Mouse (Mus musculus) midbrain, embryonic 12.5 days (tissue): ENCODE measurements at regions not wholly inside any gene's neighbourhood (a gene's known extent, or its start where the extent isn't known, plus 50 kb on each side); places are given as distances from the start of the nearest gene placed in this dataset.
A peak's percentile ranks its signal among the peaks of the same experiment; 100 is the strongest.

Source experiments
- ATAC-seq: fragments of 200-750 bp; cut with Nextera tagmentation; 2 replicates; pipeline ENCODE4 v1.8.0; 2017; ENCODE audit warnings: low read depth, moderate TSS enrichment, moderate library complexity; ENCODE audit not compliant: low FRiP score
- H3K27ac ChIP-seq: fragments of 300-500 bp; sonication (generic); replicated peaks from 2 replicates; pipeline ENCODE4 v1.5.1; 2016; ENCODE audit warnings: mild to moderate bottlenecking
- H3K27me3 ChIP-seq: fragments of 300-500 bp; sonication (generic); 2 replicates; pipeline ENCODE4 v1.6.1; 2016; ENCODE audit warnings: mild to moderate bottlenecking
- H3K36me3 ChIP-seq: fragments of 300-500 bp; sonication (generic); 2 replicates; pipeline ENCODE4 v1.6.1; 2016
- H3K4me1 ChIP-seq: fragments of 300-500 bp; sonication (generic); 2 replicates; pipeline ENCODE4 v1.6.1; 2016
- H3K4me2 ChIP-seq: fragments of 300-500 bp; sonication (generic); replicated peaks from 2 replicates; pipeline ENCODE4 v1.6.1; 2016; ENCODE audit warnings: mild to moderate bottlenecking, moderate library complexity
- H3K4me3 ChIP-seq: fragments of 300-500 bp; sonication (generic); 2 replicates; pipeline ENCODE4 v1.5.1; 2016; ENCODE audit warnings: mild to moderate bottlenecking
- H3K9ac ChIP-seq: fragments of 300-500 bp; sonication (generic); replicated peaks from 2 replicates; pipeline ENCODE4 v1.6.1; 2016; ENCODE audit warnings: mild to moderate bottlenecking, moderate library complexity
- H3K9me3 ChIP-seq: fragments of 300-500 bp; sonication (generic); 2 replicates; pipeline ENCODE4 v1.6.1; 2016; ENCODE audit warnings: mild to moderate bottlenecking
- WGBS: fragments of 180-500 bp; shearing (Covaris S2); methylation state at CpG from one replicate; pipeline ENCODE4 v1.1.7; 2016; 5-methylcytosine and 5-hydroxymethylcytosine counted together

DNA sequence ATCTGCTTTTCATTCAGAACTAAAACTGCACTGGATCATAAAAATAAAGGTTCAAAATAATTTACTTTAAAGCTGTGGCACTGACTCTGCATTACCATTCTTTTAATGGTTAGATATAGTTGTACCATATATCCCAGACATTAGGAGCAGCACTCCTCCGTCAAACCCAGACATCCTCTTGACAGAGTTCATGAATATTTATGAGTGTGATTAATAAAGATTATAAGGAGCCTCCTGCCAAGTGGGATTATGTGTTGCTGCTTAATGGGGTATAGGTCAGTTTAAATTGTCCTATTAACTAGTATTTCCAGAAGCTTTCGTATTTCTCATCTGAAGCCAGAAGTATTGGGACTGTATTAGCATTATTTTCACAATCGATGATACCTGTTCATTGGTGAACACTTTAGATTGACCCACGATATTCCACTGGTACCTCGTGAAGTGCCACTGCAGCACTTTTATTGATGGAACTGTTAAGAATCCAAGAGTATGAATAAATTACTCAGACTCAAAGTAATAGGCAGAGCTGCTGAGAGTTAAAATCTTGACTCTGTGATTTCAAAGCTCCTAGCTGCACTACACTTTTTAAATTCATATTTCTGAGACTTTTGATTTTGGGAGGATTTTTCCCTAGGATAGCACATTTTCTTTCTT lies 2983.8 kb upstream of the Lrrc6 start:
- Histone ChIP-seq H3K9ac (no peak overlapping the region), H3K27ac (no peak overlapping the region), H3K4me3 (no peak overlapping the region), H3K9me3 (no peaks in the 10 kb centered on the region), H3K36me3 (no peaks in the 10 kb centered on the region), H3K4me1 (peaks cover 5% of the 10 kb centered on the region; the same call in 1 of the 2 replicates), H3K4me2 (no peak overlapping the region), H3K27me3 (no peaks in the 10 kb centered on the region)
- peak; percentile 86 for ATAC-seq
- 52% methylated on average over 5 of the region's 5 CpGs for WGBS

DNA sequence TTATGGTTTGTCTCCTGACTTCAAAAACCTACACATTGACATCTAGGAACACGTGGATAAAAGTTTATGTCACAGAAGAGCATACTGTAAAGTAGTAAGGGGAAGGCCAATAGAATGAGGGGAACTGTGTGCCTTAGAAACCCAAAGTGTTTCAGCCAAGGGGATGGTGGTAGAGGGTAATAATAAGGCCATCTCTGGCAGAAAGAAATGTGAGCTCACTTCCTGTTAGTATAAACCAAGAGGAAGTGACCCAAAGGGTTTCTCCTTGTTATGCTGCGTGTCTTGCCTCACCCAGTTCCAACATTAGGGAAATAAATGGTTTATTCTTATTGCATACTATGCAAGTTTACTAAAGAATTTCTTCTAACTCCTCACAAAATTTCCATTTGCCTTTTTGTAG lies 2982.4 kb upstream of the Lrrc6 start:
- Histone ChIP-seq H3K27ac (no peak overlapping the region), H3K27me3 (no peaks in the 10 kb centered on the region), H3K4me3 (no peak overlapping the region), H3K9ac (no peak overlapping the region), H3K9me3 (no peaks in the 10 kb centered on the region), H3K4me2 (no peak overlapping the region), H3K36me3 (no peaks in the 10 kb centered on the region), H3K4me1 (peaks cover 5% of the 10 kb centered on the region; the same call in 1 of the 2 replicates)
- ATAC-seq = no peak
- 72% methylated on average over 2 of the region's 2 CpGs for WGBS

DNA sequence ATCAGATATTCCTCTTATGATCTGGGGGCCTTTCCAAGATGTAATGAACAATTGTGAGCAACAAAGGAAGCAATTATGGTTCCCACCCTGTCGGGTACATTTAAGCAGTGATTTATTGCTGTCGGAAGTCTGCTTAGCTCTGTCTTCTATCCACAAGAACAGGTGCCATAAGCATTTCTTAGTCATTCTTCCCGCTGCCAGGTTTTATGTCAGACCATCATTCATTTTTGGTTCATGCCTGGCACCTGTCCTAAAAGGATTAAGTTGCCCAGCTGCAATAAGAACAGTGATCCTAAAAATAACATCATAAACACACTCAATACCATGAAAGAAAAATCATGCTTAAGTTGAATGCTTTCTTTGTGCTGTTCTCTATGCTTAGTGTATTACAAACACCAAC lies 2980.4 kb upstream of the Lrrc6 start:
- Histone ChIP-seq H3K9me3 (no peaks in the 10 kb centered on the region), H3K36me3 (no peaks in the 10 kb centered on the region), H3K27me3 (no peaks in the 10 kb centered on the region), H3K4me3 (no peak overlapping the region), H3K4me2 (no peak overlapping the region), H3K27ac (no peak overlapping the region), H3K9ac (no peak overlapping the region), H3K4me1 (peaks cover 5% of the 10 kb centered on the region; the same call in 1 of the 2 replicates)
- WGBS = 84% methylated on average over 3 of the region's 3 CpGs
- ATAC-seq = no peak

DNA sequence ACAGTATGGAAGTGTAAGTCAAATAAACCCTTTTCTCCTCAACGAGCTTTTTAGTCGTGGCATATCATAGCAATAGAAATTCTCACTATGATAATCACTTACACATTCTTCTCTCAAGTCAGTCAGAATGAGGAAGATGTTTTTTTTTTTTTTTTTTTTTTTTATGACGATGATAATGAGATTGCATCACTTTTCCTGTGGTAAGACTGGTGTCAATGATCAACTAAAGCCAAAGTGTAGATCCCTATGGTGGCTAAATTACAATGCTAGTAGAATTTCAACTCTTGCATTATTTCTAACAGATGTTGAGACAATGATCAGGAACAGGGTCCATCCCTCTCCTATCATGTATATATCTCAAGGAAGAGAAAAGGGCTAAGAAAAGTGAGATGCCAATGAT lies 2976.3 kb upstream of the Lrrc6 start:
- WGBS = 94% methylated on average over 3 of the region's 3 CpGs
- no peak overlapping the region for H3K4me3 ChIP-seq
- no peak for ATAC-seq

DNA sequence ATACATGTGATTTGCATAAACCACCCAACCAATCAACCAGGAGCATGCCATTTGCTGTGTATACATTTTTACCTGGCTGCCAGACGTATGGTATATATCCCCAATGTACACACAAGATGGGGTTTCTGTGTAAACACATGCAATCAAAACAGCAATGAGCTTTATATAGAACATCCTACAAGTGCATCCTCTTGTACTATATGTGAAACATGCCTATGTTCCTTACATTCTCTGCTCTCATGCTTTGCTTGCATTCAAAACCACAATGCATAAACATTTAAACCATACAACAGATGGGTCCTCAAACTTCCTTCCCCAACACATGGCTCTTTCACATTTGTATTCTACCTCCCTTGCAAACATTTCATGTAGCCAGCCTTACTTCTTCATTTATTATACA lies 2968.9 kb upstream of the Lrrc6 start:
- no peak for ATAC-seq
- H3K27me3 ChIP-seq = no peaks in the 10 kb centered on the region
- WGBS = 71% methylated on average over 1 of the region's 1 CpGs
- H3K36me3 ChIP-seq = no peaks in the 10 kb centered on the region
- no peaks in the 10 kb centered on the region for H3K4me1 ChIP-seq
- H3K27ac ChIP-seq = no peak overlapping the region
- no peak overlapping the region for H3K9ac ChIP-seq
- H3K4me2 ChIP-seq = no peak overlapping the region
- H3K9me3 ChIP-seq = no peaks in the 10 kb centered on the region
- no peak overlapping the region for H3K4me3 ChIP-seq

More for the DNA sequence above, 2976.3 kb upstream of the Lrrc6 start:
- H3K27me3 ChIP-seq = no peaks in the 10 kb centered on the region
- H3K4me1 ChIP-seq = no peaks in the 10 kb centered on the region
- no peaks in the 10 kb centered on the region for H3K9me3 ChIP-seq
- H3K9ac ChIP-seq = no peak overlapping the region
- no peaks in the 10 kb centered on the region for H3K36me3 ChIP-seq
- H3K4me2 ChIP-seq = no peak overlapping the region
- no peak overlapping the region for H3K27ac ChIP-seq

DNA sequence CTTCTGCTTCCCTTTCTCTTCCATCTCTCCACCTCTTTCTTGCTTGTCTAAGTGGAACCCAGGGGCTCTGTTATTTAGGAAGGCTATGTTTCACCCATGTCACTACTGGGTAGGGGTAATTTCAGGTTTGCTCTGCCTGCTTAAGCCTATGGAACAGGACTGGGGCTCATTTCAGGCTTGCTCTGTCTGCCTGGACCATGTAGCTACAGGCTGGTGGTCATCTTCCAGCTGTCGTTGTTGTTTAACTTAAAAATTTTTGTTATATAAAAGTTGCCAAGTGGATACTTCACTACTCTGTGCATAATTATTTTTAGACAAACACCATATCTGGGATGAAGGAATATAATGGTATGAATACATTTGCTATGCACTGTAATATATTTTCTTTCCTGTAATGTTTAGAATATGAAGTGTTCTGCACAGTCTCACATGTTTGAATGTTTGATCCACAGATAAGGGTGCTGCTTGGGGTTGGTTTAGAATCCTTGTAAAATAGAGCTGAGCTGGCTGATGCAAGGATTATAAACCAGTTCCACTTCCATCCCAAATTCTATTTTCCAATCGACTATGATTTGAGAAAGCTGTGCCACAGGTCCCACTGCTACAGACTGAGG lies 2960.0 kb upstream of the Lrrc6 start:
- Histone ChIP-seq H3K27ac (no peak overlapping the region), H3K27me3 (no peaks in the 10 kb centered on the region; the same call in 1 of the 2 replicates), H3K4me3 (no peak overlapping the region), H3K9ac (no peak overlapping the region), H3K4me2 (no peak overlapping the region), H3K4me1 (0 out of 2 replicates have a peak, but pooled peaks cover 3% of the 10 kb centered on the region), H3K36me3 (no peaks in the 10 kb centered on the region), H3K9me3 (no peaks in the 10 kb centered on the region)
- 86% methylated on average over 2 of the region's 2 CpGs for WGBS
- ATAC-seq = no peak

DNA sequence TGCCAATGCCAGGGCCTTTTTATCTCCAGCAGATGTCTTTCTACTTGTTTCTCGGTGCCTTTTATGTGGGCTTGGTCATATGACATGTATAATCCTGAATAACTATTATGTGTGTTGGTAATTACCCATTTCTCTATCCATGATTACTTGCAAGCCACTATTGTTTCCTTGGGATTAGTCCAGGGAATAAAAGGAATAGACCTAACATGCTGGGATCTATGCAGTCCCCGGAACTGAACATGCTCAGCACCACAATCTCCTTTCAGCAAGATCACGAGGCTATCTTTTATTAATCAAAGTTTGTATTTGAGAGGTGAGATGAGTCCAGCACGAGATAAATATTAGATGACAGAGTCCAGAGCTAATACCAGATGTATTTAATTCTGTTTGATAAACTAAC lies 2956.8 kb upstream of the Lrrc6 start:
- Histone ChIP-seq H3K9me3 (no peaks in the 10 kb centered on the region), H3K27ac (no peak overlapping the region), H3K4me3 (no peak overlapping the region), H3K27me3 (no peaks in the 10 kb centered on the region; the same call in 1 of the 2 replicates), H3K4me1 (0 out of 2 replicates have a peak, but pooled peaks cover 3% of the 10 kb centered on the region), H3K36me3 (no peaks in the 10 kb centered on the region), H3K9ac (no peak overlapping the region), H3K4me2 (no peak overlapping the region)
- 38% methylated on average over 4 of the region's 4 CpGs for WGBS
- ATAC-seq = peak; percentile 56; the same call in 1 of the 2 replicates

DNA sequence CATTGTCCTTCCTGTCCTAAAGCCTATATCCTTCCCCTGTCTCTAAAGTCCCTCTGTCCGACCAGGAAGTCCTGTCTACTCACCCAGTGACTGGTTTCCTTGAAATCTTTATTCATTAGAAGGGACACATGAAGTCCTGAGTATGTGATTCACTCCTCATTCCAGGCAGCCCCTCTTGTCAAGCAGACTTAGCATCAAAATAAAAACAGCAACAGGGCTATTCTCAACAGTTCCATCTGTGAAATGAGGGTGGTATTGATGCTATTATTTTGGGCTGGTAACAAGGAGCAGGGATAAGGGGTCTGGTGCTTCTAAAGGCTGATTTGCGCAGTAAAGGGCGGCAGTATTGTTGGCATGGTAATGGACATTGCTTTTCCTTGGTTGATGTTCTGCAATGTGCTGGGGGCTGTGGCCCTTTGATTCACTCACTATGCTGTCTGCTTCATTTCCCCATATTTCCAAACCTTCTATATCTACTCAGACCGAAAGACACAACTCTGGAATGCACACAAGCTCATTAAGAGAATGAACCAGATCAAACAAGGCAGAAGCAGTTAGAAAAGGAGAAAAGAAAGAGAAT lies 2955.6 kb upstream of the Lrrc6 start:
- 74% methylated on average over 4 of the region's 4 CpGs for WGBS
- no peak for ATAC-seq
- Histone ChIP-seq H3K27ac (no peak overlapping the region), H3K9me3 (no peaks in the 10 kb centered on the region), H3K4me1 (0 out of 2 replicates have a peak, but pooled peaks cover 3% of the 10 kb centered on the region), H3K4me3 (no peak overlapping the region), H3K4me2 (no peak overlapping the region), H3K9ac (no peak overlapping the region), H3K27me3 (no peaks in the 10 kb centered on the region; the same call in 1 of the 2 replicates), H3K36me3 (no peaks in the 10 kb centered on the region)

DNA sequence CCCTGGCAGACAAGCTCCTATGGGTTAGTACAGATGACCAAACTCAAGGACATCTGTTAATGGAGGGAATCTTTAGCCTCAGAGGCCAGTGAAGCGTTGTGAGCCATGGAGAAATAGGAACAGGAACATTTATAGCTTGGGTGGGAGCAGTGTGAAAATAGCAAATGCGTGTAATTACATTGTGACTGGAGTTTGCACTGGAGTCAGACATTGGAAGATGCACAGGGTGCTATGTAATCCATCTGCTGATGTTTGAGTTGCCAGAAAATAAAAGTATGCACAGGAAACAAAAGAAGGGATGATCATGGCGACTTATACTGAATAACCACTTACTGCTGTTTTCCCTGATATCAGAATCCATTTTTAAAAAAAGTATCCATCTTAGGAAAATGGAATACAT lies 2940.3 kb upstream of the Lrrc6 start:
- Histone ChIP-seq H3K27me3 (no peaks in the 10 kb centered on the region), H3K27ac (no peak overlapping the region), H3K4me2 (no peak overlapping the region), H3K9me3 (no peaks in the 10 kb centered on the region), H3K4me3 (no peak overlapping the region), H3K36me3 (no peaks in the 10 kb centered on the region), H3K9ac (no peak overlapping the region), H3K4me1 (no peaks in the 10 kb centered on the region)
- no peak for ATAC-seq
- 86% methylated on average over 3 of the region's 3 CpGs for WGBS

DNA sequence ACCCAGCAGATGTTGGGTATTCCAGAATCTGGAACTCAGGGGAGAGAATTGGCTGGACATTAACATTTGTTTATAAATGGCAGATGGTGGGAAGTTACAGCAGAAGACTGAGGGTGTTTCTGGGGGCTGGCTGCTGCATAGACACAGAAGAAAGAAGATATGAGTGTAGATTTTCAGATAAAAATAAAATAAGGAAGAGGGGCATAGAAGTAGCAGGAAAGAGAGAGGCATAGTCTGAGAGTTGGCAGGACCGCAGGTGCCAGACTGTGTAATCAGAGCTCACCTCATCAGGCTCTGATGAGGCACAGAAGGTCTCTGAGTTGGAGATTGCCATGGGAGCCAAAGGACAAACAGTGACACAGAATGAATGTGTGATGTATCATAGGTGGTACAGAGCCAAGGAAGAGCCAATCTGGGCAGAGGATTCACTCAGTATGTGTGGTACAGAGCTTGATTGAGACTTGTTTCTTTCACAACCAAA lies 2912.9 kb upstream of the Lrrc6 start:
- Histone ChIP-seq H3K27me3 (no peaks in the 10 kb centered on the region), H3K9ac (no peak overlapping the region), H3K4me2 (no peak overlapping the region), H3K36me3 (no peaks in the 10 kb centered on the region), H3K4me3 (no peak overlapping the region), H3K4me1 (no peaks in the 10 kb centered on the region), H3K27ac (no peak overlapping the region), H3K9me3 (no peaks in the 10 kb centered on the region)
- no peak for ATAC-seq
- WGBS = 98% methylated on average over 1 of the region's 1 CpGs

DNA sequence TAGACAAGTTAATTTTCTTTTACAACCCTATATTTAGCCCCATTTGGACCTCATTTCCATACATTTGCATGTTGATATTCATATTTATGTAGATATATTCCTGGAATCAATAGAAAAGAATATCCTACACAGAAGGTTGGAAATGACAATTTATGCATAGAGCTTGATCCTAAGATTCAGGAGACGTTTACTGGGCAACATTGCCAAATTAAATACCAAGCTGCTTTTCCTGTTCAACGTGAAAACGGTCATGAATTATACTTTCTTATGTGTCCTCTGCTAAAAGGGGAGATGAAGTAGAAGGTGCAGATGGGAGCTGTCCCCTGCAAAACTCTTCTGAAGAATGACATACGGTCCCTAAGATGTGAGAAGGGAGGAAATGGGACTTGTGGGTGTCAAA lies 2888.9 kb upstream of the Lrrc6 start:
- no peaks in the 10 kb centered on the region for H3K4me1 ChIP-seq
- ATAC-seq = no peak
- no peak overlapping the region for H3K9ac ChIP-seq
- no peak overlapping the region for H3K4me2 ChIP-seq
- 85% methylated on average over 4 of the region's 4 CpGs for WGBS
- H3K4me3 ChIP-seq = no peak overlapping the region
- no peaks in the 10 kb centered on the region for H3K27me3 ChIP-seq
- H3K27ac ChIP-seq = no peak overlapping the region
- H3K36me3 ChIP-seq = no peaks in the 10 kb centered on the region
- no peaks in the 10 kb centered on the region for H3K9me3 ChIP-seq

DNA sequence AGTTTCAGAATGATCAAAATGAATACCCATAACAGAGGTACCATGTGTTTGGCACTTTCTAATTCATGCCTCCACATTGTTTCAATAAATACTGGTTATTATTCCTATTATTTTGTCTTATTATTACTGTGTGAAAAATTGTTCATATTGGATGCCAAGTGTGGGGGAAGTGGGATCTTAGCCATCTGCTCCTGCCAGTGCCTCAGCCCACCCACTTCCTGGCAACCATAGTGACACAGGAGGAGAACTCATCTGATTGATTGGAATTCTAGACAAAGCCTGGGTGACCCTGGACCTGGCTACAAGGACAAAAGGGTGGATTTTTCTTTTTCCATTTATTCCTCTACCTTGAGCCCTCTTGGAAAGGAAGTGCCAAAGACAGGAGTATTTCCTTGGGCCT lies 2886.8 kb upstream of the Lrrc6 start:
- H3K4me1 ChIP-seq = no peaks in the 10 kb centered on the region
- H3K4me2 ChIP-seq = no peak overlapping the region
- no peaks in the 10 kb centered on the region for H3K27me3 ChIP-seq
- no peaks in the 10 kb centered on the region for H3K9me3 ChIP-seq
- no peak overlapping the region for H3K27ac ChIP-seq
- no peak overlapping the region for H3K4me3 ChIP-seq
- no peaks in the 10 kb centered on the region for H3K36me3 ChIP-seq
- no peak for ATAC-seq
- H3K9ac ChIP-seq = no peak overlapping the region
